Mouse (Mus musculus): ENCODE measurements around the gene Hspg2. TPM values are rescaled to one million over a fixed set of nuclear protein-coding genes. Genes with fewer than 3 reads are reported as not detected.

The Hspg2 gene
- polyA plus RNA-seq, 1 experiment, result not detected

GRCm38 (mm10) chr4:137500953-137501352 lies 32.4 kb downstream of the Hspg2 start:
- no peak for TF ChIP-seq GATA1 (IDR thresholded peaks at IDR 0.05; ENCODE audit: low read length)

GRCm38 (mm10) chr4:137502183-137502582 lies 33.6 kb downstream of the Hspg2 start:
- no peak for TF ChIP-seq GATA1 (IDR thresholded peaks at IDR 0.05; ENCODE audit: low read length)

- no peak for TF ChIP-seq GATA1 (IDR thresholded peaks at IDR 0.05; ENCODE audit: low read length)
These were observed 34.2 kb downstream of the Hspg2 start for GRCm38 (mm10) chr4:137502801-137503200.

DNA sequence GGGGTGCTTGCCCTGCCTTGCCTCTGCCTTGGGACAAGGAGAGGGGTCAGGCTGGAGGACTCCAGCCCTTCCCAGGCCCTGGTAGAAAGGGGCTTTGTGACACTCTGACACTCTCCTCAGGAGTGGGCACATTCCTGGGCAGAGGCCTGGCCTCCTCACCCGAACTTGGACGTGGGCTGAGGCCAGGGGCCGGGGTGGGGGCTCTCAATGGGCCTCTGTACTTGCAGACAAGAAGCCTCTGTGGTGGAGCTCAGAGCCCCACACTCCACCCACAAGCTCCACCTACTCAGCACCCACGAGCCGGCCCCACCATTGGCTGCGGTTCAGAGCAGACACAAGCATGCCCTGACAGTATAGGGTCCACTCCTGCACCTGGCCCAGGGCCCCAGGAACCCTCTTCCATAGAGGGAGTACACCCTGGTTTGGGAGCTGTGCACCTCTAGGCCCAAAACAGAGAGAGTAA lies 35.0 kb downstream of the Hspg2 start:
- TF ChIP-seq GATA1 (IDR thresholded peaks at IDR 0.05; ENCODE audit: low read length), result no peak

GRCm38 (mm10) chr4:137506629-137507028 lies 38.1 kb downstream of the Hspg2 start:
- TF ChIP-seq GATA1 (IDR thresholded peaks at IDR 0.05; ENCODE audit: low read length), result no peak

DNA sequence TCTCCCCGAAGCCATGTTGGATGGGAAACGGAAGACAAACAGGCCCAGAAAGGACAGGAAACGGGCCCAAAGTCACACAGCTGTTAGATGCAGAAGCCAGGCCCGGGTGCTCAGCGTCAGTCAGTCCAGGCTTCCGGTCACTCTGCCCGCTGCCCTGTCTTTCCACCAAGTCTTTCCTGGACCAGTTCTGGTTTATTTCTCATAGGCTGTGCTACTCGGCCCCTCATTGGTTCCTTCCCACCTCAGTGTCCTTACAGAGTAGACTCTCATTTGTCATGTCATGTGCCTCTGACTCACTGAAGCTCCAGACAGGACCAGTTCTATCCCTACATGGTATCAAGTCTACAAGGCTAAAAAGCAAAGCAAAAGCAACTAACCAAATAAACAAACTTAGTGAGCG lies 41.0 kb downstream of the Hspg2 start:
- no peak for TF ChIP-seq GATA1 (IDR thresholded peaks at IDR 0.05; ENCODE audit: low read length)

DNA sequence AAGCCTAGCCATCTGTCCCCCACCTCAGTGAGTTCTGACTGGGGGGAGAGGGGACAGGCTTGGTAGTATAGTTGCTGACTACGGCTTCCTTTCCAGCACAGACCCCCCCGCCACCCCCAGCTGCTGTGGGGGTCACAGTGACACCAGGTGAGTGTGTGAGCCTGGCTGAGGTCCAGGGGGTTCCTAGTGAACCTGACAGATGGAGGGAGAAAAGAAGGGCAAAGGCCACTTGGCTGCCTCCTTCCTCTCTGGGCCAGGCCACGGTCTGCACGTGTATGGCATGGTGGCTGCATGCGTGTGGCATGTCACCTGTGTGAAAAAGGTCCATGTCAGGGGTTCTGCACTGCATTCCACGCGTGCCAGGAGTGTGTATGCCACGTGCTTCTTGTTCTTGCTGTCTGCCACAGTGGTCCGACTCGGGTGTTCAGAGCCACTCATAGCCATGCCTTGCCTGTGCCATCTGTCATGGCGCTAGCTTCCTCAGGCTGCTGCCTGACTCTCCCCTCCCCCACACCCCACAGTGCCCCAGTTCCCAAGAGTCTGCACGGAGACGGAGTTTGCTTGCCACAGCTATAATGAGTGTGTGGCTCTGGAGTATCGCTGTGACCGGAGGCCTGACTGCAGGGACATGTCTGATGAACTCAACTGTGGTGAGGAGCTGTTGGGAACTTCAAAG lies 41.6 kb downstream of the Hspg2 start:
- no peak for TF ChIP-seq GATA1 (IDR thresholded peaks at IDR 0.05; ENCODE audit: low read length)

GRCm38 (mm10) chr4:137512897-137513296 lies 44.3 kb downstream of the Hspg2 start:
- no peak for TF ChIP-seq GATA1 (IDR thresholded peaks at IDR 0.05; ENCODE audit: low read length)

DNA sequence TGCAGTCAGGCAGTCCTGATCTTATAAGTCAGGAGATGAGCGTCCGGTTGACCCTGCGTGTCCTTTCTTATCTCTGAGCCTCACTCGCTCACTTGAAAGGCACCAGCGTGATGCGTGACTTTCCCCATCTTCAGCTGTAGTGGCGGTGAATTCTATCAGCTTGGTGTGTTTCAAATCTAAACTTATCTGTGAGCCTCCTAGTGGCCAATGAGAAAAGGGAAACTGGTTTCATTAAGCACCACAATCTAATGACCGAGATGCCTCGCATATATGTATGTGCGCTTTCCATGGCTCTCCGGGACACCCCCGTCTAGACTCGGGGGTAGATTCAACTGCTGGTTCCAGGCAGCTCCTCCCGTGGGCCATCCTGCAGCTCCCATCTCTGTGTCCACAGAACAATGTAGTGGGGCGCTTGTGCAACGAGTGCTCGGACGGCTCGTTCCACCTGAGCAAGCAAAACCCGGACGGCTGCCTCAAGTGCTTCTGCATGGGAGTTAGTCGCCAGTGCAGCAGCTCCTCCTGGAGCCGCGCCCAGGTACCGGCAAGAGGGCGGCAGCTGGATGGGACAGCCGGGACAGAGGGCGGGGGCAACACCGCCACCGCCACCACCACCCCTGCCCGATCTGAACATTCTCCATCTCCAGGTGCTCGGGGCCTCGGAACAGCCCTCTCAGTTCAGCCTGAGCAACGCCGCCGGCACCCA lies 49.6 kb downstream of the Hspg2 start:
- no peak for TF ChIP-seq GATA1 (IDR thresholded peaks at IDR 0.05; ENCODE audit: low read length)

DNA sequence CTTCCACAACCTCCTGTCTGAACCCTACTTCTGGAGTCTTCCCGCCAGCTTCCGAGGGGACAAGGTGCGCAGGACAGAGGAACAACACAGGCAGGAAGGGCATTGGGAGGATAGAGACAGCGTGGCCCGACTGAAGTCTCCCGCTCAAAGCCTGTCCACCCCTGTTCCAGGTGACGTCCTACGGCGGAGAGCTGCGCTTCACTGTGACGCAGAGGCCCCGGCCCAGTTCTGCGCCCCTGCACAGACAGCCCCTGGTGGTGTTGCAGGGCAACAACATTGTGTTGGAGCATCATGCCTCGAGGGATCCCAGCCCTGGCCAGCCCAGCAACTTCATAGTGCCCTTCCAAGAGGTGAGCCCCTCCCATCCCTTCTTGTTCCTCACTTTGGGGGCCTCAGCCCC lies 50.2 kb downstream of the Hspg2 start:
- TF ChIP-seq GATA1 (IDR thresholded peaks at IDR 0.05; ENCODE audit: low read length), result no peak

- TF ChIP-seq GATA1 (IDR thresholded peaks at IDR 0.05; ENCODE audit: low read length), result no peak
These were observed 51.8 kb downstream of the Hspg2 start for GRCm38 (mm10) chr4:137520346-137520745.

DNA sequence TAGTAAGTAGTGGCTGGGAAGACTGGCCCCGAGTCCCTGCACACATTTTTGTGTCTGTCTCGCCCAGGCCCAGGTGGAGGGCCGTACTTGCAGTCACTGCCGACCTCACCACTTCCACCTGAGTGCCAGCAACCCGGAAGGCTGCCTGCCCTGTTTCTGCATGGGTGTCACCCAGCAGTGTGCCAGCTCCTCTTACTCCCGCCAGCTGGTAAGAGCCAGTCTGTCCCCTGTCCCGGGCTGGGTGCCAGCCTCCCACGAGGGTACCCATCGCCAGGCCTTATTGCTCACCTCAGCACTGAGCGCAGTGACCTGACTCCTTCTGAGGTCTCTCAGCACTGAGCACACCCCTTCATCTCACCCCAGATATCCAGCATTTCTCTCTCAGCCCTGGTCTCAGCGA lies 53.4 kb downstream of the Hspg2 start:
- no peak for TF ChIP-seq GATA1 (IDR thresholded peaks at IDR 0.05; ENCODE audit: low read length)

- TF ChIP-seq GATA1 (IDR thresholded peaks at IDR 0.05; ENCODE audit: low read length), result no peak
These were observed 56.9 kb downstream of the Hspg2 start for GRCm38 (mm10) chr4:137525426-137525825.

DNA sequence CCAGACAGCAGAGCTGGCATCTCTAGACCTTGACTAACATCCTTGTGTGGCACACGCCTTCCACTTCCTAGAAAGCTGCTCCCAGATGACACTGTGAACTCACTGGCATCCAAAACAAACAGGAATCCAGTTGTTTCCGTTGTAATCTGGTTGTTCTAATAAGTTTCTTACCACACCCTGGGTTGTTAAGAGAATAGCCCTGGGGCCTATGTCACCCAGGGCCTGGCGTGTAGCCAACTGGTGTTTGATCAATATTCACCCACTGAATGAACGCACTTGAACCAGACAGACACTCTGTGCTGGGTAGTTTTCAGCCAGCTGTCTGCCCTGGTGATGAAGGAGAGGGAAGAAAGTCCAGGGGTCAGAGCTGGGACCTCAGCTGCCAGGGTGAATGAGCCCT lies 58.8 kb downstream of the Hspg2 start:
- TF ChIP-seq GATA1 (IDR thresholded peaks at IDR 0.05; ENCODE audit: low read length), result no peak

GRCm38 (mm10) chr4:137527872-137528271 lies 59.3 kb downstream of the Hspg2 start:
- TF ChIP-seq GATA1 (IDR thresholded peaks at IDR 0.05; ENCODE audit: low read length), result no peak

DNA sequence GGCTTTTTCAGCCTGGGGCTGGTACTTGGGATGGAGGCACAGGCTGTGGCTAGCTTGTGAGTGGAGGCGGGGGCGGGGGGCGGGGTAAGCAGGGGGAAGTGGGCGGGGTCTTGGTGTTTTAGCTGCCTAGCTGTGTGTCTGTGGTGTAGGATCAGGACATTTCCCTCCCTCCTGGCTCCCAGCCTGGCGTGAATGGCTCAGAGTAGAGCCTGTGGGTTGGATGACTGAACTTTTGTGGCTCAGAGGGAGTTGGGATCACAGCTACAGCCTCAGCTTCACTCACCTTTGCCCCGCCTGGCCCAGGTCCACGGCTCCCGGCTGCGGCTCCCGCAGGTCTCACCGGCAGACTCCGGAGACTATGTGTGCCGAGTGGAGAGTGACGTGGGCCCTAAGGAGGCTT lies 71.8 kb downstream of the Hspg2 start:
- no peak for TF ChIP-seq GATA1 (IDR thresholded peaks at IDR 0.05; ENCODE audit: low read length)

DNA sequence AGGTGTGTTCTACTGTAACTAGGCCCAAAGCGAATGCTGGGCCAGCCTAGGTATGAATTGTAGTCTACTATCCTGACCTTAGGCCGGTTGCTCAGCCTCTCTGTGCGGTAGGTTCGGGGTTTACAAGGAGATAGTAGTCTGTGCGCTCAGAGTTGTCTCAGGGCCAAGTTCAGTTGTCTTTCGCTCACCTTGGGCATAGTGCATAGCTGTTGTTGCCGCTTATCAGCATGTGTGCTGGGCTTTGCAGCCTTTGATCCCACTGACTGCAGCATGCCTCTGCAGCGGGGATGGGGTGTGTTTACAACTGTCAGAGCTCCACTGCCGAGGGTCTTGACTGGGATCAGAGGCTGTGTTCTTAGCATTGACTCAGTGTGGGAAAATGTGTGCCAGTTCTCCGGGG lies 74.4 kb downstream of the Hspg2 start:
- no peak for TF ChIP-seq GATA1 (IDR thresholded peaks at IDR 0.05; ENCODE audit: low read length)
